Mouse (Mus musculus): ENCODE results near the gene Gm3012. TPM values are rescaled to one million over a fixed set of nuclear protein-coding genes. Genes with fewer than 3 reads are reported as not detected.
"Not testable (repeated sequence)": the region's sequence is repeated elsewhere in the genome, so short reads cannot be mapped to it uniquely, and the experiment has no call there.

Gm3012 gene
- not detected for total RNA-seq (2021)
- long read RNA-seq, experiment 1: 0 reads
- long read RNA-seq, experiment 2: 0 reads

DNA sequence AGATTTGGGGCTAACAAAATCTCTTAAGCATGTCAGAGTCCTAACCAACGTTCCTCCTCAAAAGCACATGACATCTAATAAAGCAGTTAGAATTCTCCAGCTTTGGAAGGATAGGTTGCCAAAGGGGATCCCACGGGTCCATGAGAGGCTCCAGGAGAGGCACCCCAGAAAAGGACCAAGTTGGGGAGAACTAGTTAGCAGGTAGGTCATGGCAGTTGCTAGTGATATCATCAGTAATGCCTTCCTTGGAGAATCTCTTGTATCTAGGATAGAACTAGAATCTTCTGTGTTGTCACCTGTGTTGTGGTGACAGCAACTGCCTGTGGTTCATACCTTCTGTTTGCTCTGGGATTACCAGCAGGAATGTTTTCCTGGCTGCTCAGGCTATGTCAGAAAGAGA is at the start of gene Gm3012:
Gene Gm3012, plus strand, starts transcription at position 301 of the 400 bp plus-strand sequence.
- intact Hi-C loops (cut with DNase I); DNase-seq: not testable (repeated sequence)

DNA sequence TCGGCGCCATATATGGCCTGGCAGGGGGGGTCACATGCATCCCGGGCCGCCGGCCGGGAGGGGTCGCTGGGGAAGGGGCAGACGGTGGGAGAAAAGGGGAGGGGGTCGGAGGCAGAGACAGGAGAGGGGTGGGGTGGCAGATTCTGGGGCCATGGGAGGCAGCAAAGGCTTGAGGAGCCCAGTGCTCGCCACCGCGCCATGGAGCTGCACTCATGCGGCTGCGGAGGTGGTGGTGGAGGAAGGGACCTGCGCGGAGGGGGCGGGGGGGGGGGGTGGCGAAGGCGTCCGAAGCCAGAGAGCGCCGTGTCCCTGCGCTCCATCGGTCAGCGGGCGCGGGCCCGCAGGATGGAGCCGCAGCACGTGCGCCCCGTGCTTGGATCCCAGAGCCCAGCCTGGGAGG is 17.4 kb downstream of the Gm3012 start, which contains the start of gene Gm3020:
Gene Gm3020, plus strand, starts transcription at position 301 of the 400 bp plus-strand sequence.
- intact Hi-C loops (cut with DNase I); DNase-seq: not testable (repeated sequence)

DNA sequence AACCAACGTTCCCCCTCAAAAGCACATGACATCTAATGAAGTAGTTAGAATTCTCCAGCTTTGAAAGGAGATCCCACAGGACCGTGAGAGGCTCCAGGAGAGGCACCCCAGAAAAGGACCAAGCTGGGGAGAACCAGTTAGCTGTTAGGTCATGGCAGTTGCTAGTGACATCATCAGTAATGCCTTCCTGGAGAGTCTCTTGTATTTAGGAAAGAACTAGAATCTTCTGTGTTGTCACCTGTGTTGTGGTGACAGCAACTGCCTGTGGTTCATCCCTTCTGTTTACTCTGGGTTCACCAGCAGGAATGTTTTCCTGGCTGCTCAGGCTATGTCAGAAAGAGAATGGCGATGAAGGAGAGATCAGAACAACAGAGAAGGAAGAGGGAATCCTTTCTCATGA is 54.2 kb downstream of the Gm3012 start, which contains the start of gene Gm3043:
Gene Gm3043, plus strand, starts transcription at position 301 of the 400 bp plus-strand sequence.
- DNase-seq; intact Hi-C loops (cut with DNase I): not testable (repeated sequence)

Other genes with a start within 250 kb of the Gm3012 start
- gene Gm10413, start 239.4 kb upstream of the Gm3012 start, total RNA-seq (2021): not detected
- gene Gm10409, start 221.9 kb upstream of the Gm3012 start, total RNA-seq (2021): under 1 TPM; 0.49 to 0.50 TPM
- under 1 TPM in 1 of 2 experiments, not detected in 1; 0.74 TPM for gene Gm3005, start 206.4 kb upstream of the Gm3012 start, total RNA-seq (2021)
- gene Gm10408, start 185.1 kb upstream of the Gm3012 start, total RNA-seq (2021): not detected
- under 1 TPM; 0.49 to 0.50 TPM for gene Gm3020, start 17.5 kb downstream of the Gm3012 start, total RNA-seq (2021)
- not detected for gene Gm3043, start 54.3 kb downstream of the Gm3012 start, total RNA-seq (2021)
- under 1 TPM; 0.15 to 0.98 TPM for gene Gm3002, start 175.6 kb downstream of the Gm3012 start, total RNA-seq (2021)
- gene Gm3033, start 211.7 kb downstream of the Gm3012 start, total RNA-seq (2021): not detected
- not detected for gene Gm2916, start 249.7 kb downstream of the Gm3012 start, total RNA-seq (2021)

Data from heart, postnatal 14 days (tissue).